ENCODE assay signal across 11 mouse cellular contexts in the genomic region with DNA sequence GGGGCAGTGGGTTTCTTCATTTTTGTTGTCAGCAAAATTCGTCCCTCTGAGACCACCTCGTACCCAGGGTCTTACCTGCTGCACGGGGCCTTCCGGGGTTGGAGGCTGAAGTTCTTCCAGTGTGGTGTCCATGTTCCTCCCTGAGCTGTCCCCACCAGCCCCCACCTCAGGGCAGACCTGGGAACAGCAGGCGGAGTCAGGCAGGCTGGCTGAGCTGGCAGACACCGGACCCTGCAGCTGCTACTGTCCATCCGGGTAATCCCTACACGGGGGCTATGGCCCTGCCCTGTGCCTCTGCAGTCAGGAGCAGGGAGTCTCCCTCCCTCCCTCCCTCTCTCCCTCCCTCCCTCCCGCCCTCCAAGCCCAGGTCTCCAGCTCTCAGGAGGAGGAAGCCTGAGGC. TPM values are rescaled to one million over a fixed set of nuclear protein-coding genes. Genes with fewer than 3 reads are reported as not detected.
A peak's percentile ranks its signal among the peaks of the same experiment; 100 is the strongest.
DNase-seq lines count a peak whose midpoint lies in the region; ATAC-seq and TF ChIP-seq lines count a peak whose summit lies in the region.
"Had no signal": no experiment of that assay in that cellular context is flagged by ENCODE, and none has a peak within 500 bp of the region (broad histone marks: within the 10 kb centered on the region; RNA-seq: fewer than 3 reads in every experiment).

No protein-coding gene starts in this region.

- H3K27me3 ChIP-seq in kidney, embryonic 16.5 days (ENCODE audit: insufficient read depth, low read length), result no peaks in the 10 kb centered on the region
- no peaks in the 10 kb centered on the region for H3K27me3 ChIP-seq in embryonic facial prominence, embryonic 13.5 days
- H3K27me3 ChIP-seq in limb, embryonic 14.5 days (ENCODE audit: control insufficient read depth, insufficient read depth, low read length), result no peaks in the 10 kb centered on the region

- peaks cover 29% of the 10 kb centered on the region for H3K4me1 ChIP-seq in kidney, embryonic 16.5 days (ENCODE audit: insufficient read depth, low read length)
- H3K4me1 ChIP-seq in embryonic facial prominence, embryonic 13.5 days, result peaks cover 45% of the 10 kb centered on the region
- peaks cover 7% of the 10 kb centered on the region; the same call in 1 of the 2 replicates for H3K4me1 ChIP-seq in limb, embryonic 14.5 days (ENCODE audit: control insufficient read depth, insufficient read depth, low read length)

- no peak overlapping the region for H3K4me2 ChIP-seq in kidney, embryonic 16.5 days (replicated peaks; ENCODE audit: low read depth, low read length)
- H3K4me2 ChIP-seq in embryonic facial prominence, embryonic 13.5 days, result no peak overlapping the region
- no peak overlapping the region for H3K4me2 ChIP-seq in limb, embryonic 14.5 days (replicated peaks; ENCODE audit: low read depth, low read length, severe bottlenecking)

- TF ChIP-seq POLR2A in limb, embryonic 14.5 days (IDR thresholded peaks at IDR 0.05; ENCODE audit: borderline replicate concordance, extremely low read depth, insufficient read depth, insufficient read length), result no peak

- H3K27ac ChIP-seq in kidney, embryonic 16.5 days (ENCODE audit: low read length), result no peak overlapping the region
- H3K27ac ChIP-seq in embryonic facial prominence, embryonic 13.5 days, result 0 out of 2 replicates have a peak overlapping the region, but pooled peaks have one; percentile 2
- no peak overlapping the region; the same call in 1 of the 2 replicates for H3K27ac ChIP-seq in limb, embryonic 14.5 days (replicated peaks; ENCODE audit: low read depth, low read length)

- ATAC-seq in kidney, embryonic 16.5 days (ENCODE audit: low FRiP score, low TSS enrichment), result peak; percentile 58
- no peak for ATAC-seq in embryonic facial prominence, embryonic 13.5 days (ENCODE audit: insufficient number of reproducible peaks, insufficient read depth, low FRiP score, low TSS enrichment, low read depth)
- peak; percentile 75 for ATAC-seq in limb, embryonic 14.5 days (ENCODE audit: low FRiP score, low read depth)

- no peaks in the 10 kb centered on the region for H3K9me3 ChIP-seq in kidney, embryonic 16.5 days (ENCODE audit: low read length)
- H3K9me3 ChIP-seq in embryonic facial prominence, embryonic 13.5 days, result no peaks in the 10 kb centered on the region
- no peaks in the 10 kb centered on the region for H3K9me3 ChIP-seq in limb, embryonic 14.5 days (ENCODE audit: control insufficient read depth, low read length)

- peaks cover 19% of the 10 kb centered on the region; the same call in 1 of the 2 replicates for H3K36me3 ChIP-seq in kidney, embryonic 16.5 days (ENCODE audit: insufficient read depth, low read length)
- peaks cover 60% of the 10 kb centered on the region for H3K36me3 ChIP-seq in embryonic facial prominence, embryonic 13.5 days
- peaks cover 45% of the 10 kb centered on the region for H3K36me3 ChIP-seq in limb, embryonic 14.5 days (ENCODE audit: control insufficient read depth, insufficient read depth, low read length)

- peak overlapping the region; percentile 53 for H3K9ac ChIP-seq in kidney, embryonic 16.5 days (replicated peaks; ENCODE audit: low read length)
- H3K9ac ChIP-seq in embryonic facial prominence, embryonic 13.5 days, result no peak overlapping the region
- H3K9ac ChIP-seq in limb, embryonic 14.5 days (ENCODE audit: low read depth, low read length, severe bottlenecking), result no peak overlapping the region

- DNase-seq in cerebellum, adult 11-12 months, result peak; percentile 39
- no peak for DNase-seq in cerebellum, adult 8-10 months
- DNase-seq in kidney, adult 8-10 months, result no peak
- peak; percentile 58 for DNase-seq in limb, embryonic 14.5 days (ENCODE audit: low spot score)
- DNase-seq in thymus, postnatal 0 days (ENCODE audit: low spot score), result no peak
- no peak for DNase-seq in layer of hippocampus, adult 9-11 months
- DNase-seq: cerebellum, adult 18-20 months; layer of hippocampus, postnatal 36 days; right cerebral cortex, postnatal 4 days had no signal

- WGBS in kidney, embryonic 16.5 days, result 32% methylated on average over 8 of the region's 9 CpGs
- 31% methylated on average over 8 of the region's 9 CpGs for WGBS in embryonic facial prominence, embryonic 13.5 days
- 34% methylated on average over 8 of the region's 9 CpGs for WGBS in limb, embryonic 14.5 days

- no peak overlapping the region for H3K4me3 ChIP-seq in kidney, embryonic 16.5 days (ENCODE audit: low read length)
- H3K4me3 ChIP-seq in embryonic facial prominence, embryonic 13.5 days, result no peak overlapping the region
- H3K4me3 ChIP-seq in limb, embryonic 14.5 days (replicated peaks; ENCODE audit: low read length), result 0 out of 2 replicates have a peak overlapping the region, but pooled peaks have one; percentile 4

RNA-seq across cellular contexts. Expression of a gene that starts 5.2 kb away (rescaled TPM):
- 42.4 and 46.4 TPM in 2 replicates for polyA plus RNA-seq in kidney, embryonic 16.5 days (2015; fragmentation: Nextera tagmentation; extraction: Ambion mirVana)
- polyA plus RNA-seq in embryonic facial prominence, embryonic 13.5 days (2015; fragmentation: Nextera tagmentation; extraction: Ambion mirVana), result 56.3 and 61.2 TPM in 2 replicates
- polyA plus RNA-seq in limb, embryonic 14.5 days (2012; rRNA removed), result 60.6 and 61.6 TPM in 2 replicates
- 36.1 and 37.5 TPM in 2 replicates for polyA plus RNA-seq in limb, embryonic 14.5 days (2014; fragmentation: Nextera tagmentation; extraction: Ambion mirVana)
- 30.7 and 41.4 TPM in 2 replicates for polyA plus RNA-seq in thymus, postnatal 0 days (2015; fragmentation: Nextera tagmentation; extraction: Ambion mirVana)

RNA-seq across cellular contexts. Expression of a gene that starts 12.5 kb away (rescaled TPM):
- polyA plus RNA-seq in kidney, embryonic 16.5 days (2015; fragmentation: Nextera tagmentation; extraction: Ambion mirVana), result 31.2 and 33.3 TPM in 2 replicates
- 38.0 and 38.1 TPM in 2 replicates for polyA plus RNA-seq in embryonic facial prominence, embryonic 13.5 days (2015; fragmentation: Nextera tagmentation; extraction: Ambion mirVana)
- 35.1 and 40.5 TPM in 2 replicates for polyA plus RNA-seq in limb, embryonic 14.5 days (2012; rRNA removed)
- 33.7 and 37.1 TPM in 2 replicates for polyA plus RNA-seq in limb, embryonic 14.5 days (2014; fragmentation: Nextera tagmentation; extraction: Ambion mirVana)
- polyA plus RNA-seq in thymus, postnatal 0 days (2015; fragmentation: Nextera tagmentation; extraction: Ambion mirVana), result 10.0 and 11.3 TPM in 2 replicates

RNA-seq across cellular contexts. Expression of a gene that starts 25.0 kb away (rescaled TPM):
- 12.1 and 12.6 TPM in 2 replicates for polyA plus RNA-seq in kidney, embryonic 16.5 days (2015; fragmentation: Nextera tagmentation; extraction: Ambion mirVana)
- 10.1 TPM in 2 replicates for polyA plus RNA-seq in embryonic facial prominence, embryonic 13.5 days (2015; fragmentation: Nextera tagmentation; extraction: Ambion mirVana)
- 18.8 and 25.7 TPM in 2 replicates for polyA plus RNA-seq in limb, embryonic 14.5 days (2012; rRNA removed)
- 11.0 and 11.1 TPM in 2 replicates for polyA plus RNA-seq in limb, embryonic 14.5 days (2014; fragmentation: Nextera tagmentation; extraction: Ambion mirVana)
- 8.9 and 10.2 TPM in 2 replicates for polyA plus RNA-seq in thymus, postnatal 0 days (2015; fragmentation: Nextera tagmentation; extraction: Ambion mirVana)

RNA-seq across cellular contexts. Expression of a gene that starts 43.9 kb away (rescaled TPM):
- polyA plus RNA-seq in kidney, embryonic 16.5 days (2015; fragmentation: Nextera tagmentation; extraction: Ambion mirVana), result 25.3 and 26.0 TPM in 2 replicates
- polyA plus RNA-seq in embryonic facial prominence, embryonic 13.5 days (2015; fragmentation: Nextera tagmentation; extraction: Ambion mirVana), result 17.5 and 22.9 TPM in 2 replicates
- 31.2 and 41.5 TPM in 2 replicates for polyA plus RNA-seq in limb, embryonic 14.5 days (2012; rRNA removed)
- 25.4 and 27.4 TPM in 2 replicates for polyA plus RNA-seq in limb, embryonic 14.5 days (2014; fragmentation: Nextera tagmentation; extraction: Ambion mirVana)
- polyA plus RNA-seq in thymus, postnatal 0 days (2015; fragmentation: Nextera tagmentation; extraction: Ambion mirVana), result 18.4 and 18.9 TPM in 2 replicates

RNA-seq across cellular contexts. Expression of a gene that starts 50.1 kb away (rescaled TPM):
- polyA plus RNA-seq in kidney, embryonic 16.5 days (2015; fragmentation: Nextera tagmentation; extraction: Ambion mirVana), result 79.5 and 88.4 TPM in 2 replicates
- polyA plus RNA-seq in embryonic facial prominence, embryonic 13.5 days (2015; fragmentation: Nextera tagmentation; extraction: Ambion mirVana), result 63.0 and 71.4 TPM in 2 replicates
- polyA plus RNA-seq in limb, embryonic 14.5 days (2012; rRNA removed), result 56.9 and 73.1 TPM in 2 replicates
- polyA plus RNA-seq in limb, embryonic 14.5 days (2014; fragmentation: Nextera tagmentation; extraction: Ambion mirVana), result 50.9 and 52.5 TPM in 2 replicates
- 47.2 and 48.3 TPM in 2 replicates for polyA plus RNA-seq in thymus, postnatal 0 days (2015; fragmentation: Nextera tagmentation; extraction: Ambion mirVana)

Comparison
In these comparisons a context has a peak if more than half of its experiments do, and no peak if none do; other contexts are left out.
1. DNase-seq: peak in cerebellum, adult 11-12 months (single experiment) and limb, embryonic 14.5 days (single experiment); none in cerebellum, adult 8-10 months (single experiment), kidney, adult 8-10 months (0 of 2), thymus, postnatal 0 days (single experiment) and layer of hippocampus, adult 9-11 months (single experiment).